Comparison of ENCODE assay signal across 23 mouse cellular contexts in genomic region chrX:166216720-166217119, GRCm38 (mm10). TPM values are rescaled to one million over a fixed set of nuclear protein-coding genes. Genes with fewer than 3 reads are reported as not detected.
DNase-seq lines count a peak whose midpoint lies in the region; ATAC-seq and TF ChIP-seq lines count a peak whose summit lies in the region.
"Had no signal": no experiment of that assay in that cellular context is flagged by ENCODE, and none has a peak within 500 bp of the region (broad histone marks: within the 10 kb centered on the region; RNA-seq: fewer than 3 reads in every experiment).

No protein-coding gene starts in this region.

- no peak for ATAC-seq in cerebellum, adult (ENCODE audit: insufficient number of reproducible peaks, low FRiP score, low TSS enrichment)
- ATAC-seq in kidney, embryonic 15.5 days (replicated peaks; ENCODE audit: low FRiP score), result no peak
- ATAC-seq: forebrain, embryonic 15.5 days; hindbrain, embryonic 16.5 days had no signal

- H3K36me3 ChIP-seq in myocyte (ENCODE audit: control insufficient read depth, insufficient read depth), result no peaks in the 10 kb centered on the region
- H3K36me3 ChIP-seq in kidney, embryonic 15.5 days, result no peaks in the 10 kb centered on the region
- H3K36me3 ChIP-seq: embryonic facial prominence, embryonic 13.5 days; forebrain, embryonic 15.5 days; heart, embryonic 15.5 days; limb, embryonic 12.5 days; liver, embryonic 13.5 days; lung, embryonic 15.5 days; midbrain, embryonic 10.5 days had no signal

- no peak for TF ChIP-seq POLR2A in myocyte (IDR thresholded peaks at IDR 0.05; ENCODE audit: insufficient read length, low read depth)

- no peaks in the 10 kb centered on the region for H3K79me2 ChIP-seq in myocyte (ENCODE audit: control insufficient read depth, insufficient read depth)

- no peak overlapping the region for H3K9ac ChIP-seq in kidney, embryonic 15.5 days
- H3K9ac ChIP-seq: embryonic facial prominence, embryonic 13.5 days; forebrain, embryonic 15.5 days; heart, embryonic 15.5 days; limb, embryonic 12.5 days; liver, embryonic 13.5 days; lung, embryonic 15.5 days had no signal

- DNase-seq in layer of hippocampus, adult 8-10 months (ENCODE audit: low spot score in 2 of 2), result peak; percentile 29 to 50
- no peak for DNase-seq in layer of hippocampus, adult 9-10 months (ENCODE audit: low spot score)
- DNase-seq in frontal cortex, postnatal 10 days (ENCODE audit: low spot score in 2 of 2), result peak; percentile 18 to 39
- DNase-seq in right cerebral cortex, postnatal 4 days, result peak; percentile 16
- DNase-seq in kidney, postnatal 10 days, result no peak
- DNase-seq: adrenal gland, adult 2 months; B cell, adult 2 months; cerebellum, adult 9-11 months; gastrocnemius, postnatal 14 days; kidney, adult 11 months; liver, embryonic 13.5 days; lung, postnatal 4 days had no signal

- no peaks in the 10 kb centered on the region for H3K9me3 ChIP-seq in kidney, embryonic 15.5 days (replicated peaks)
- H3K9me3 ChIP-seq: embryonic facial prominence, embryonic 13.5 days; forebrain, embryonic 15.5 days; heart, embryonic 15.5 days; limb, embryonic 12.5 days; liver, embryonic 13.5 days; lung, embryonic 15.5 days; midbrain, embryonic 10.5 days had no signal

- WGBS in kidney, embryonic 15.5 days, result 83% methylated on average over 8 of the region's 8 CpGs

- H3ac ChIP-seq in myocyte (ENCODE audit: control insufficient read depth, insufficient read length), result no peak overlapping the region

- H3K27ac ChIP-seq in kidney, embryonic 15.5 days, result no peak overlapping the region
- H3K27ac ChIP-seq: embryonic facial prominence, embryonic 13.5 days; forebrain, embryonic 15.5 days; heart, embryonic 15.5 days; kidney, postnatal 0 days; limb, embryonic 12.5 days; liver, embryonic 13.5 days; lung, embryonic 15.5 days; midbrain, embryonic 10.5 days had no signal

- no peaks in the 10 kb centered on the region for H3K4me1 ChIP-seq in kidney, embryonic 15.5 days
- H3K4me1 ChIP-seq: embryonic facial prominence, embryonic 13.5 days; forebrain, embryonic 15.5 days; heart, embryonic 15.5 days; limb, embryonic 12.5 days; liver, embryonic 13.5 days; lung, embryonic 15.5 days; midbrain, embryonic 10.5 days had no signal

- H3K4me2 ChIP-seq in myocyte (ENCODE audit: low read depth), result peak overlapping the region; percentile 8
- no peak overlapping the region for H3K4me2 ChIP-seq in kidney, embryonic 15.5 days
- H3K4me2 ChIP-seq: embryonic facial prominence, embryonic 13.5 days; forebrain, embryonic 15.5 days; heart, embryonic 15.5 days; limb, embryonic 12.5 days; liver, embryonic 13.5 days; lung, embryonic 15.5 days had no signal

- no peak overlapping the region for H3K4me3 ChIP-seq in myocyte
- no peak overlapping the region for H3K4me3 ChIP-seq in kidney, embryonic 15.5 days (replicated peaks)
- H3K4me3 ChIP-seq: embryonic facial prominence, embryonic 13.5 days; forebrain, embryonic 15.5 days; heart, embryonic 15.5 days; limb, embryonic 12.5 days; liver, embryonic 13.5 days; lung, embryonic 15.5 days; midbrain, embryonic 10.5 days had no signal

- H3K27me3 ChIP-seq in myocyte (ENCODE audit: control insufficient read depth, insufficient read depth, insufficient read length), result no peaks in the 10 kb centered on the region
- H3K27me3 ChIP-seq in kidney, embryonic 15.5 days, result peaks cover 62% of the 10 kb centered on the region
- H3K27me3 ChIP-seq: forebrain, embryonic 15.5 days; heart, embryonic 15.5 days; lung, embryonic 15.5 days had no signal

TF ChIP-seq in myocyte, 11 proteins besides CTCF, POLR2A, EP300 and RAD21:
- TF ChIP-seq TCF3 (IDR thresholded peaks at IDR 0.05; ENCODE audit: insufficient read length, low read depth) (no peak), E2F4 (IDR thresholded peaks at IDR 0.05; ENCODE audit: insufficient read depth) (no peak), POLR2AphosphoS2 (IDR thresholded peaks at IDR 0.05; ENCODE audit: insufficient read length, low read depth) (no peak), TCF12 (IDR thresholded peaks at IDR 0.05; ENCODE audit: insufficient read depth, poor library complexity, severe bottlenecking) (no peak), USF1 (IDR thresholded peaks at IDR 0.05; ENCODE audit: low read depth) (no peak), MYOD1 (IDR thresholded peaks at IDR 0.05; ENCODE audit: control insufficient read depth in 1 of 3, insufficient read length in 2 of 3, low read depth in 2 of 3) (no peak), CEBPB (IDR thresholded peaks at IDR 0.05; ENCODE audit: insufficient read depth, poor library complexity, severe bottlenecking) (no peak), MAX (IDR thresholded peaks at IDR 0.05; ENCODE audit: low read depth) (no peak), MYOG (IDR thresholded peaks at IDR 0.05; ENCODE audit: control insufficient read depth in 1 of 3, insufficient read depth in 1 of 3, insufficient read length in 2 of 3, low read depth in 2 of 3) (no peak), SRF (IDR thresholded peaks at IDR 0.05; ENCODE audit: control insufficient read depth, insufficient read length, low read depth) (no peak), REST (IDR thresholded peaks at IDR 0.05; ENCODE audit: insufficient read depth, insufficient read length) (no peak)

RNA-seq across cellular contexts. Expression of gene Gpm6b, which starts 22.0 kb away (rescaled TPM):
- total RNA-seq in layer of hippocampus, adult 8-10 months (2022), result 100 to 1,000 TPM; 610 to 714 (median 661) TPM
- 3.7 TPM for polyA plus RNA-seq in myocyte (2012; fragmentation: generic; extraction: Trizol)
- 21.1 and 24.1 TPM in 2 replicates for polyA plus RNA-seq in kidney, embryonic 15.5 days (2015; fragmentation: Nextera tagmentation; extraction: Ambion mirVana)

RNA-seq across cellular contexts. Expression of gene Gemin8, which starts 46.5 kb away (rescaled TPM):
- total RNA-seq in layer of hippocampus, adult 8-10 months (2022), result 10 to 100 TPM; 12.4 to 16.2 (median 13.1) TPM
- polyA plus RNA-seq in myocyte (2012; fragmentation: generic; extraction: Trizol), result 6.6 TPM
- 12.2 and 15.6 TPM in 2 replicates for polyA plus RNA-seq in kidney, embryonic 15.5 days (2015; fragmentation: Nextera tagmentation; extraction: Ambion mirVana)

Comparison
In these comparisons a context has a peak if more than half of its experiments do, and no peak if none do; other contexts are left out.
1. DNase-seq: peak in layer of hippocampus, adult 8-10 months (2 of 2), frontal cortex, postnatal 10 days (2 of 2) and right cerebral cortex, postnatal 4 days (single experiment); none in layer of hippocampus, adult 9-10 months (single experiment) and kidney, postnatal 10 days (single experiment).